Mouse (Mus musculus) mouse embryonic stem cell (cell line): ENCODE data around the gene Olfr1344.
"Not testable (repeated sequence)": the region's sequence is repeated elsewhere in the genome, so short reads cannot be mapped to it uniquely, and the experiment has no call there.

ENCODE experiments used
- in situ Hi-C, 2 experiments: fragments of 300-500 bp; cut with MboI; formaldehyde crosslinking; loops; 1 replicate in 1 of 2; 3 replicates in 1 of 2; pipeline ENCODE4 v1.14.3; 2019 to 2020; ENCODE audit warnings: low sequenced_read_pairs in 2 of 2, low pct_unique_long_range_greater_than_20kb in 1 of 2, mixed read lengths in 1 of 2; ENCODE audit not compliant: unreplicated experiment in 1 of 2

Gene Olfr1344

GRCm38 (mm10) chr7:6438388-6438787, at the start of gene Olfr1344:
Gene Olfr1344 (plus strand): TSS chr7:6438688.
- in situ Hi-C loops: loop anchor here (10.0 to 25.0 kb wide), 4 partner anchors 86 to 499 kb away; partner anchors contain the start of genes Olfr1349 (in 1 of the 2) and Zim1 (in 1 of the 2)

GRCm38 (mm10) chr7:6388971-6389370, 49.5 kb upstream of the Olfr1344 start:
- in situ Hi-C loops: no loop called here

- in situ Hi-C loops: no loop called here
These were observed 49.0 kb upstream of the Olfr1344 start for GRCm38 (mm10) chr7:6389449-6389848.

GRCm38 (mm10) chr7:6397996-6398975, 40.2 kb upstream of the Olfr1344 start, which contains the start of gene Smim17:
Gene Smim17 (plus strand): TSS chr7:6398715.
- in situ Hi-C loops: no loop called here

- in situ Hi-C loops: loop anchor here in 1 of 2 experiments (10.0 kb wide), 1 partner anchor 55 kb away; no protein-coding TSS in a partner anchor
These were observed 28.4 kb upstream of the Olfr1344 start, which contains the start of gene Gm20715 for GRCm38 (mm10) chr7:6410043-6410442. Gene Gm20715 (plus strand): TSS chr7:6410277.

- in situ Hi-C loops: loop anchor here in 1 of 2 experiments (10.0 kb wide), 1 partner anchor 60 kb away; no protein-coding TSS in a partner anchor
These were observed 23.7 kb upstream of the Olfr1344 start for GRCm38 (mm10) chr7:6414626-6415441.

- in situ Hi-C loops: loop anchor here in 1 of 2 experiments (10.0 kb wide), 1 partner anchor 61 kb away; no protein-coding TSS in a partner anchor
These were observed 23.1 kb upstream of the Olfr1344 start for GRCm38 (mm10) chr7:6415442-6415787.

- in situ Hi-C loops: loop anchor here (10.0 kb wide), 1 partner anchor 65 kb away; no protein-coding TSS in a partner anchor
These were observed 18.6 kb upstream of the Olfr1344 start for GRCm38 (mm10) chr7:6419894-6420293.

GRCm38 (mm10) chr7:6429381-6429780, 9.1 kb upstream of the Olfr1344 start:
- in situ Hi-C loops: loop anchor here (10.0 to 25.0 kb wide), 4 partner anchors 75 to 508 kb away; partner anchors contain the start of gene Zim1 (in 1 of the 2)

GRCm38 (mm10) chr7:6430342-6430741, 8.1 kb upstream of the Olfr1344 start:
- in situ Hi-C loops: loop anchor here (5.0 to 25.0 kb wide), 5 partner anchors 73 to 507 kb away; partner anchors contain the start of genes Olfr1349 (in 1 of the 2) and Zim1 (in 1 of the 2)

- in situ Hi-C loops: loop anchor here (25.0 kb wide), 3 partner anchors 96 to 496 kb away; partner anchors contain the start of gene Zim1 (in 1 of the 2)
These were observed 2.7 kb downstream of the Olfr1344 start for GRCm38 (mm10) chr7:6441173-6441572.

GRCm38 (mm10) chr7:6447771-6448170, 9.3 kb downstream of the Olfr1344 start:
- in situ Hi-C loops: loop anchor here (25.0 kb wide), 3 partner anchors 90 to 490 kb away; partner anchors contain the start of gene Zim1 (in 1 of the 2)

- in situ Hi-C loops: no loop called here
These were observed 17.4 kb downstream of the Olfr1344 start, which contains the start of gene Olfr1336 for GRCm38 (mm10) chr7:6455868-6456267. Gene Olfr1336 (plus strand): TSS chr7:6456168.

GRCm38 (mm10) chr7:6456399-6456798, 17.9 kb downstream of the Olfr1344 start:
- in situ Hi-C loops: no loop called here

- in situ Hi-C loops: no loop called here
These were observed 28.5 kb downstream of the Olfr1344 start, which contains the start of gene Olfr1346 for GRCm38 (mm10) chr7:6466951-6467350. Gene Olfr1346 (plus strand): TSS chr7:6467101.

GRCm38 (mm10) chr7:6477633-6478032, 39.1 kb downstream of the Olfr1344 start:
- in situ Hi-C loops: not testable (repeated sequence)

- in situ Hi-C loops: loop anchor here in 1 of 2 experiments (10.0 kb wide), 1 partner anchor 58 kb away; no protein-coding TSS in a partner anchor
These were observed 48.4 kb downstream of the Olfr1344 start, which contains the start of gene Olfr5 for GRCm38 (mm10) chr7:6486841-6487240. Gene Olfr5 (minus strand): TSS chr7:6486941.
